Mouse (Mus musculus) lung, embryonic 14.5 days (tissue): ENCODE measurements around the gene 4930435E12Rik. TPM values are rescaled to one million over a fixed set of nuclear protein-coding genes. Genes with fewer than 3 reads are reported as not detected.

ENCODE experiments used
- ATAC-seq: fragments of 200-750 bp; cut with Nextera tagmentation; 2 replicates; pipeline ENCODE4 v1.8.0; 2017; ENCODE audit warnings: mild to moderate bottlenecking, moderate TSS enrichment, moderate library complexity; ENCODE audit not compliant: insufficient read depth
- DNase-seq: peaks from one replicate; pipeline ENCODE4 v3.0.0-alpha.2; 2015
- H3K27ac ChIP-seq: fragments of 300-500 bp; sonication (generic); 2 replicates; pipeline ENCODE4 v1.5.1; 2014; ENCODE audit warnings: low read depth, mild to moderate bottlenecking, moderate library complexity
- H3K27me3 ChIP-seq: fragments of 300-500 bp; sonication (generic); 2 replicates; pipeline ENCODE4 v1.6.1; 2014; ENCODE audit warnings: low read length, control low read depth; ENCODE audit not compliant: insufficient read depth
- H3K36me3 ChIP-seq: fragments of 300-500 bp; sonication (generic); 2 replicates; pipeline ENCODE4 v1.6.1; 2014; ENCODE audit warnings: control low read depth; ENCODE audit not compliant: insufficient read depth
- H3K4me1 ChIP-seq: fragments of 300-500 bp; sonication (generic); 2 replicates; pipeline ENCODE4 v1.6.1; 2014; ENCODE audit warnings: antibody characterized with exemption, control low read depth; ENCODE audit not compliant: insufficient read depth
- H3K4me2 ChIP-seq: fragments of 300-500 bp; sonication (generic); 2 replicates; pipeline ENCODE4 v1.6.1; 2014; ENCODE audit warnings: mild to moderate bottlenecking
- H3K4me3 ChIP-seq: fragments of 300-500 bp; sonication (generic); 2 replicates; pipeline ENCODE4 v1.5.1; 2014; ENCODE audit warnings: low read depth, low read length
- H3K9ac ChIP-seq: fragments of 300-500 bp; sonication (generic); 2 replicates; pipeline ENCODE4 v1.6.1; 2014
- H3K9me3 ChIP-seq: fragments of 300-500 bp; sonication (generic); 2 replicates; pipeline ENCODE4 v1.6.1; 2016; ENCODE audit warnings: low read depth, low read length, control low read depth
- CTCF ChIP-seq: IDR thresholded peaks from 2 replicates; pipeline ENCODE4 v1.5.1; 2016; ENCODE audit warnings: antibody characterized with exemption, low read depth
- WGBS: fragments of 180-500 bp; shearing (Covaris S2); extraction: QIAGEN DNeasy Blood & Tissue Kit; methylation state at CpG from one replicate; pipeline ENCODE4 v1.1.7; 2014; 5-methylcytosine and 5-hydroxymethylcytosine counted together
- polyA plus RNA-seq: library from polyadenylated mRNA; unstranded; fragments of >200 nt; fragmentation: Nextera tagmentation; extraction: Ambion mirVana; gene quantifications from 2 replicates; pipeline ENCODE4 v1.2.1, GENCODE M21; 2014

Gene 4930435E12Rik
- polyA plus RNA-seq, 1 experiment from 2014 or later, result not detected

- no peak for DNase-seq
- 89% methylated on average over 6 of the region's 6 CpGs for WGBS
- Histone ChIP-seq H3K36me3 (peaks cover 23% of the 10 kb centered on the region), H3K27ac (no peak overlapping the region), H3K9me3 (no peaks in the 10 kb centered on the region), H3K27me3 (no peaks in the 10 kb centered on the region), H3K4me3 (no peak overlapping the region), H3K4me1 (peaks cover 18% of the 10 kb centered on the region), H3K9ac (no peak overlapping the region), H3K4me2 (no peak overlapping the region)
- TF ChIP-seq CTCF, result no peak
- ATAC-seq, result no peak
Measured at GRCm38 (mm10) chr16:38771145-38771544, 57.4 kb downstream of the 4930435E12Rik start.

- Histone ChIP-seq H3K4me1 (peaks cover 12% of the 10 kb centered on the region), H3K9me3 (no peaks in the 10 kb centered on the region), H3K36me3 (peaks cover 28% of the 10 kb centered on the region), H3K4me3 (no peak overlapping the region), H3K27me3 (no peaks in the 10 kb centered on the region), H3K27ac (no peak overlapping the region; the same call in 1 of the 2 replicates), H3K9ac (no peak overlapping the region), H3K4me2 (no peak overlapping the region)
- DNase-seq (no peak), ATAC-seq (no peak)
- 62% methylated on average over 9 of the region's 9 CpGs for WGBS
- no peak for TF ChIP-seq CTCF
Measured at GRCm38 (mm10) chr16:38769529-38769928, 59.0 kb downstream of the 4930435E12Rik start.

- H3K4me3 ChIP-seq, result no peak overlapping the region
- no peak for ATAC-seq
- no peak for TF ChIP-seq CTCF
Measured at GRCm38 (mm10) chr16:38768386-38768785, 60.2 kb downstream of the 4930435E12Rik start.

GRCm38 (mm10) chr16:38767761-38768160 lies 60.8 kb downstream of the 4930435E12Rik start:
- peaks cover 2% of the 10 kb centered on the region; the same call in 1 of the 2 replicates for H3K4me1 ChIP-seq
- H3K27me3 ChIP-seq, result no peaks in the 10 kb centered on the region
- no peak overlapping the region for H3K9ac ChIP-seq
- WGBS, result 75% methylated on average over 8 of the region's 8 CpGs
- H3K36me3 ChIP-seq, result peaks cover 35% of the 10 kb centered on the region
- no peak for TF ChIP-seq CTCF
- no peak for DNase-seq
- no peaks in the 10 kb centered on the region for H3K9me3 ChIP-seq
- H3K27ac ChIP-seq, result no peak overlapping the region
- no peak for ATAC-seq
- H3K4me3 ChIP-seq, result no peak overlapping the region
- no peak overlapping the region for H3K4me2 ChIP-seq

More at GRCm38 (mm10) chr16:38768386-38768785, 60.2 kb downstream of the 4930435E12Rik start:
- WGBS, result 92% methylated on average over 8 of the region's 8 CpGs
- peaks cover 7% of the 10 kb centered on the region for H3K4me1 ChIP-seq
- no peaks in the 10 kb centered on the region for H3K9me3 ChIP-seq
- H3K9ac ChIP-seq, result no peak overlapping the region
- no peak overlapping the region for H3K4me2 ChIP-seq
- peaks cover 29% of the 10 kb centered on the region for H3K36me3 ChIP-seq
- no peak for DNase-seq
- no peaks in the 10 kb centered on the region for H3K27me3 ChIP-seq
- no peak overlapping the region for H3K27ac ChIP-seq

GRCm38 (mm10) chr16:38766671-38767070 lies 61.9 kb downstream of the 4930435E12Rik start:
- DNase-seq, result no peak
- H3K9ac ChIP-seq, result no peak overlapping the region
- no peak overlapping the region for H3K4me3 ChIP-seq
- H3K4me2 ChIP-seq, result no peak overlapping the region
- H3K27ac ChIP-seq, result no peak overlapping the region
- H3K4me1 ChIP-seq, result no peaks in the 10 kb centered on the region
- 45% methylated on average over 3 of the region's 3 CpGs for WGBS
- H3K27me3 ChIP-seq, result no peaks in the 10 kb centered on the region
- no peak for ATAC-seq
- H3K36me3 ChIP-seq, result peaks cover 36% of the 10 kb centered on the region
- no peak for TF ChIP-seq CTCF
- H3K9me3 ChIP-seq, result no peaks in the 10 kb centered on the region

GRCm38 (mm10) chr16:38763508-38763907 lies 65.0 kb downstream of the 4930435E12Rik start:
- peaks cover 53% of the 10 kb centered on the region for H3K36me3 ChIP-seq
- no peak overlapping the region for H3K9ac ChIP-seq
- ATAC-seq (no peak), DNase-seq (no peak)
- H3K9me3 ChIP-seq, result no peaks in the 10 kb centered on the region
- no peaks in the 10 kb centered on the region for H3K4me1 ChIP-seq
- 83% methylated on average over 4 of the region's 4 CpGs for WGBS
- no peak for TF ChIP-seq CTCF
- H3K27me3 ChIP-seq, result no peaks in the 10 kb centered on the region
- no peak overlapping the region for H3K27ac ChIP-seq
- no peak overlapping the region for H3K4me2 ChIP-seq
- no peak overlapping the region for H3K4me3 ChIP-seq

- ATAC-seq (no peak), DNase-seq (no peak)
- no peak overlapping the region for H3K27ac ChIP-seq
- no peaks in the 10 kb centered on the region for H3K27me3 ChIP-seq
- H3K4me2 ChIP-seq, result no peak overlapping the region
- no peaks in the 10 kb centered on the region for H3K4me1 ChIP-seq
- no peak for TF ChIP-seq CTCF
- H3K4me3 ChIP-seq, result no peak overlapping the region
- H3K9ac ChIP-seq, result no peak overlapping the region
- no peaks in the 10 kb centered on the region for H3K9me3 ChIP-seq
- H3K36me3 ChIP-seq, result peaks cover 53% of the 10 kb centered on the region
- 75% methylated on average over 8 of the region's 8 CpGs for WGBS
Measured at GRCm38 (mm10) chr16:38762401-38762800, 66.1 kb downstream of the 4930435E12Rik start.

Other genes starting within 250 kb of the 4930435E12Rik start
- gene Arhgap31, start 115.5 kb downstream of the 4930435E12Rik start, polyA plus RNA-seq, result 21.6 and 22.0 TPM in 2 replicates
- 36.6 and 39.0 TPM in 2 replicates for gene B4galt4, start 86.5 kb downstream of the 4930435E12Rik start, polyA plus RNA-seq
- 15.4 and 16.8 TPM in 2 replicates for gene Upk1b, start 28.4 kb downstream of the 4930435E12Rik start, polyA plus RNA-seq
- gene Igsf11, start 63.9 kb upstream of the 4930435E12Rik start, polyA plus RNA-seq, result 0.12 and 0.18 TPM in 2 replicates